Mouse (Mus musculus): ENCODE results near the gene Gpc6. TPM values are rescaled to one million over a fixed set of nuclear protein-coding genes. Genes with fewer than 3 reads are reported as not detected.

Gpc6 gene
- polyA plus RNA-seq, 1 experiment from 2014 or later, result 4.4 TPM

DNA sequence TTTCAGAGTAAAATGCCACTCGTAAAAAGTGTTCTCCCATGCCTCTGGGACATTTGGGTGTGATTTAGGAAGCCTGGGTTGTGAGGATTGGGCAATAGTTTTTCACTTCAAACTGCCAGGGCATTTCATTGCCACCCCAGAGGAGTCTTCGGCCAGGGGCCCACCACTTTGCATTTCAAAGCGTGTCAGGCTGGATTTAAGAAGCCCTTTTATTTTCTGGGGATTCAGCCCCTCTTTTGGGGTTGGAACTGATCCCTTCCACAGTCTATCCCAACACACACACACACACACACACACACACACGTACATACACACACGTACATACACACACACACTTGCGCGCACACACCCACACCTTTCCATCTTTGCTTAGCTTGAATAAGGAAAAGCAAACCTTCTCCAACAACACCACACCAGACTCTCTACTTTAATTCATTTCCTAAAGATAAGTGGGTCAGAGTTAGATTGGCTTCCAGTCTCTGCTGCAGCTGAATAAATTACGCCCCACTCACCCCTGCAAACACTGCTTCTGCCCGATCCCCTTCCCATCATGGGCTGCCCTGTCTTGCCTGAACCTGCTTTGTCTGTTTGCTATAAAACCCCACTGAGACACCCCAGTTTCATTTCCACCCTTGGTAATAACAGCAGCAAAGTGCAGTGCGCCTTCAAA lies 969.9 kb downstream of the Gpc6 start:
- Histone ChIP-seq H3K27ac (ENCODE audit: low read length) (no peak overlapping the region), H3K4me1 (ENCODE audit: control insufficient read depth, low read depth, low read length) (no peaks in the 10 kb centered on the region)
- ATAC-seq (ENCODE audit: low read depth), result no peak

DNA sequence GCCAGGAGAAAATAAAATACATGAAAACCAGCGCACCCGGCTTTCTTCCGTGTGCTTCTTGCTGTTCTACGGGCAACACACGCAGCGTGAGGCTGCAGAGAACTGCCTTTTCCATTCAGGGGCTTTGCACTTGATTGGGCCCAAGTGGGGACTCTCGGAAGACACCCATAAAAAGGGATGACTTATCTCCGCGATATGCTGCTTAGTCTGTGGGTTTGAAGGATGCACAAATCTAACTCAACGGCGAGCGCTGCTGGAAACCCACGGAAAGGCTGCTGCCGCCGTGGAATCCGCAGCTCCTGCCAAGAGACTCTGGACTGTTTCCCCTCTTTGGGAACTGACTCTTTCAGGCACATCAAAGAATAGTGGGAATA lies 970.4 kb downstream of the Gpc6 start:
- Histone ChIP-seq H3K4me2 (ENCODE audit: low read depth, low read length) (no peak overlapping the region), H3K27me3 (ENCODE audit: control insufficient read depth, insufficient read depth, low read depth, low read length) (no peaks in the 10 kb centered on the region)
- ATAC-seq (ENCODE audit: low read depth), result no peak

More for the DNA sequence above, 969.9 kb downstream of the Gpc6 start:
- no peak overlapping the region for H3K9ac ChIP-seq (ENCODE audit: low read depth, low read length)
- no peaks in the 10 kb centered on the region for H3K36me3 ChIP-seq (ENCODE audit: control insufficient read depth, insufficient read depth)
- no peak overlapping the region for H3K4me2 ChIP-seq (ENCODE audit: low read depth, low read length)
- no peak overlapping the region for H3K4me3 ChIP-seq (ENCODE audit: low read depth, low read length)
- WGBS (ENCODE audit: insufficient replicate concordance), result 75% methylated on average over 10 of the region's 10 CpGs
- H3K9me3 ChIP-seq (replicated peaks; ENCODE audit: control insufficient read depth, low read length), result no peaks in the 10 kb centered on the region
- no peaks in the 10 kb centered on the region for H3K27me3 ChIP-seq (ENCODE audit: control insufficient read depth, insufficient read depth, low read depth, low read length)

DNA sequence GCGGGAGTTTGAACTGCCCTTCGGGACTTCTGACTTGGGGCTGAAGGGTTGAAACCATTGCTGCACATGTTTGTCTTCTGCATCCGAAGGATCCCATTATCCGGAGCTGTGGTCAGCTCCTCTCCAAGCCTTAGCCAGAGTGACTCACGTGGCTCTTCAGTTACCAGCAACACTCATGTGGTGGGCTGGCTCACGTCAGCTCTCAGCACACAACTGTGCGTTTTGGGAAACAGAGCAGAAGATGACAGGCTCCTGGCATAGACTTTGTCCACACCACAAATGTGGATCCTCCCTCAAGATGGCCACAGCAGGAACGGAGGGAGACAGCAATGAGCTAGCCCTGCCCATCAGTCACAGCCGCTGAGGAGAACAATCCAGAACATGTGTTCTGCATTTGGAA lies 979.2 kb downstream of the Gpc6 start:
- 75% methylated on average over 9 of the region's 9 CpGs for WGBS (ENCODE audit: insufficient replicate concordance)

More for the DNA sequence above, 970.4 kb downstream of the Gpc6 start:
- WGBS (ENCODE audit: insufficient replicate concordance), result 78% methylated on average over 16 of the region's 16 CpGs
- Histone ChIP-seq H3K9ac (ENCODE audit: low read depth, low read length) (no peak overlapping the region), H3K36me3 (ENCODE audit: control insufficient read depth, insufficient read depth) (no peaks in the 10 kb centered on the region), H3K27ac (ENCODE audit: low read length) (no peak overlapping the region), H3K4me1 (ENCODE audit: control insufficient read depth, low read depth, low read length) (no peaks in the 10 kb centered on the region), H3K9me3 (replicated peaks; ENCODE audit: control insufficient read depth, low read length) (no peaks in the 10 kb centered on the region), H3K4me3 (ENCODE audit: low read depth, low read length) (no peak overlapping the region)

DNA sequence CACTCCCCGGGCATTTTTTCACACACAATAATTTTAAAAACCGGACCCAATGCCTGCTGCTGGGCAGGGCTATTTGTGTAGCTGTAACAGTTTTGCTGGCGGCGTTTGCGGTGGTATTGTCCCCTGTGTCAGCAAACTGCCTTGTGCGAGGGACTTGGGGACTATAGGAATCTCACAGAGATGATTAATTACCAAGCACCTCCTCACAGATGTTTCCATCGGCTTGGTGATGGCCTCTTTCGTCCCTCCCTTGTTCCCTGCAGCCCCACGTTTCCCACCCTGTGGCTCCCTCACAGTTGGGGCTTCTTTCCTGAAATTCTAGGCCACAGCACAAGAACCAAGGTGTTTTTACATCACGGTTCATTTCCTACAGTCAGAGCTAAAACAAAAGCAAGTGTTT lies 980.6 kb downstream of the Gpc6 start:
- no peak overlapping the region for H3K9ac ChIP-seq (ENCODE audit: low read depth, low read length)
- H3K36me3 ChIP-seq (ENCODE audit: control insufficient read depth, insufficient read depth), result no peaks in the 10 kb centered on the region
- no peak for ATAC-seq (ENCODE audit: low read depth)

More for the DNA sequence above, 979.2 kb downstream of the Gpc6 start:
- H3K4me2 ChIP-seq (ENCODE audit: low read depth, low read length), result no peak overlapping the region
- H3K9ac ChIP-seq (ENCODE audit: low read depth, low read length), result no peak overlapping the region
- H3K9me3 ChIP-seq (replicated peaks; ENCODE audit: control insufficient read depth, low read length), result no peaks in the 10 kb centered on the region
- H3K36me3 ChIP-seq (ENCODE audit: control insufficient read depth, insufficient read depth), result no peaks in the 10 kb centered on the region
- ATAC-seq (ENCODE audit: low read depth), result no peak
- H3K4me1 ChIP-seq (ENCODE audit: control insufficient read depth, low read depth, low read length), result no peaks in the 10 kb centered on the region
- no peak overlapping the region for H3K4me3 ChIP-seq (ENCODE audit: low read depth, low read length)
- H3K27ac ChIP-seq (ENCODE audit: low read length), result no peak overlapping the region
- H3K27me3 ChIP-seq (ENCODE audit: control insufficient read depth, insufficient read depth, low read depth, low read length), result no peaks in the 10 kb centered on the region

GRCm38 (mm10) chr14:117906361-117906760 lies 981.2 kb downstream of the Gpc6 start:
- Histone ChIP-seq H3K9me3 (replicated peaks; ENCODE audit: control insufficient read depth, low read length) (no peaks in the 10 kb centered on the region), H3K9ac (ENCODE audit: low read depth, low read length) (no peak overlapping the region), H3K27ac (ENCODE audit: low read length) (no peak overlapping the region), H3K4me3 (ENCODE audit: low read depth, low read length) (no peak overlapping the region), H3K36me3 (ENCODE audit: control insufficient read depth, insufficient read depth) (no peaks in the 10 kb centered on the region), H3K4me1 (ENCODE audit: control insufficient read depth, low read depth, low read length) (no peaks in the 10 kb centered on the region), H3K4me2 (ENCODE audit: low read depth, low read length) (no peak overlapping the region), H3K27me3 (ENCODE audit: control insufficient read depth, insufficient read depth, low read depth, low read length) (no peaks in the 10 kb centered on the region)
- WGBS (ENCODE audit: insufficient replicate concordance), result 56% methylated on average over 5 of the region's 5 CpGs
- ATAC-seq (ENCODE audit: low read depth), result no peak

More for the DNA sequence above, 980.6 kb downstream of the Gpc6 start:
- Histone ChIP-seq H3K4me1 (ENCODE audit: control insufficient read depth, low read depth, low read length) (no peaks in the 10 kb centered on the region), H3K27ac (ENCODE audit: low read length) (no peak overlapping the region), H3K9me3 (replicated peaks; ENCODE audit: control insufficient read depth, low read length) (no peaks in the 10 kb centered on the region), H3K4me3 (ENCODE audit: low read depth, low read length) (no peak overlapping the region), H3K27me3 (ENCODE audit: control insufficient read depth, insufficient read depth, low read depth, low read length) (no peaks in the 10 kb centered on the region), H3K4me2 (ENCODE audit: low read depth, low read length) (no peak overlapping the region)
- WGBS (ENCODE audit: insufficient replicate concordance), result 48% methylated on average over 10 of the region's 10 CpGs

GRCm38 (mm10) chr14:117908231-117908920 lies 983.3 kb downstream of the Gpc6 start:
- Histone ChIP-seq H3K9me3 (replicated peaks; ENCODE audit: control insufficient read depth, low read length) (no peaks in the 10 kb centered on the region), H3K27me3 (ENCODE audit: control insufficient read depth, insufficient read depth, low read depth, low read length) (no peaks in the 10 kb centered on the region), H3K4me3 (ENCODE audit: low read depth, low read length) (no peak overlapping the region), H3K9ac (ENCODE audit: low read depth, low read length) (no peak overlapping the region), H3K4me2 (ENCODE audit: low read depth, low read length) (no peak overlapping the region), H3K4me1 (ENCODE audit: control insufficient read depth, low read depth, low read length) (no peaks in the 10 kb centered on the region), H3K36me3 (ENCODE audit: control insufficient read depth, insufficient read depth) (no peaks in the 10 kb centered on the region), H3K27ac (ENCODE audit: low read length) (no peak overlapping the region)
- ATAC-seq (ENCODE audit: low read depth), result no peak
- 48% methylated on average over 8 of the region's 8 CpGs for WGBS (ENCODE audit: insufficient replicate concordance)

GRCm38 (mm10) chr14:117909046-117909445 lies 983.9 kb downstream of the Gpc6 start:
- Histone ChIP-seq H3K27me3 (ENCODE audit: control insufficient read depth, insufficient read depth, low read depth, low read length) (no peaks in the 10 kb centered on the region), H3K36me3 (ENCODE audit: control insufficient read depth, insufficient read depth) (no peaks in the 10 kb centered on the region), H3K4me2 (ENCODE audit: low read depth, low read length) (no peak overlapping the region), H3K9me3 (replicated peaks; ENCODE audit: control insufficient read depth, low read length) (no peaks in the 10 kb centered on the region), H3K9ac (ENCODE audit: low read depth, low read length) (no peak overlapping the region), H3K4me1 (ENCODE audit: control insufficient read depth, low read depth, low read length) (no peaks in the 10 kb centered on the region), H3K27ac (ENCODE audit: low read length) (no peak overlapping the region), H3K4me3 (ENCODE audit: low read depth, low read length) (no peak overlapping the region)
- WGBS (ENCODE audit: insufficient replicate concordance), result 77% methylated on average over 4 of the region's 4 CpGs
- no peak for ATAC-seq (ENCODE audit: low read depth)

- H3K9me3 ChIP-seq (replicated peaks; ENCODE audit: control insufficient read depth, low read length), result no peaks in the 10 kb centered on the region
- H3K4me2 ChIP-seq (ENCODE audit: low read depth, low read length), result no peak overlapping the region
- H3K36me3 ChIP-seq (ENCODE audit: control insufficient read depth, insufficient read depth), result no peaks in the 10 kb centered on the region
- H3K9ac ChIP-seq (ENCODE audit: low read depth, low read length), result no peak overlapping the region
- no peaks in the 10 kb centered on the region for H3K27me3 ChIP-seq (ENCODE audit: control insufficient read depth, insufficient read depth, low read depth, low read length)
- no peaks in the 10 kb centered on the region for H3K4me1 ChIP-seq (ENCODE audit: control insufficient read depth, low read depth, low read length)
- 44% methylated on average over 7 of the region's 7 CpGs for WGBS (ENCODE audit: insufficient replicate concordance)
- no peak overlapping the region for H3K4me3 ChIP-seq (ENCODE audit: low read depth, low read length)
- no peak overlapping the region for H3K27ac ChIP-seq (ENCODE audit: low read length)
- no peak for ATAC-seq (ENCODE audit: low read depth)
These were observed 985.2 kb downstream of the Gpc6 start for GRCm38 (mm10) chr14:117910323-117910722.

- WGBS (ENCODE audit: insufficient replicate concordance), result 66% methylated on average over 10 of the region's 10 CpGs
- Histone ChIP-seq H3K9me3 (replicated peaks; ENCODE audit: control insufficient read depth, low read length) (no peaks in the 10 kb centered on the region), H3K27me3 (ENCODE audit: control insufficient read depth, insufficient read depth, low read depth, low read length) (no peaks in the 10 kb centered on the region), H3K27ac (ENCODE audit: low read length) (no peak overlapping the region), H3K9ac (ENCODE audit: low read depth, low read length) (no peak overlapping the region), H3K4me3 (ENCODE audit: low read depth, low read length) (no peak overlapping the region), H3K4me2 (ENCODE audit: low read depth, low read length) (no peak overlapping the region), H3K36me3 (ENCODE audit: control insufficient read depth, insufficient read depth) (no peaks in the 10 kb centered on the region), H3K4me1 (ENCODE audit: control insufficient read depth, low read depth, low read length) (no peaks in the 10 kb centered on the region)
- ATAC-seq (ENCODE audit: low read depth), result no peak
These were observed 987.6 kb downstream of the Gpc6 start for GRCm38 (mm10) chr14:117912624-117913270.

All from liver, embryonic 16.5 days (tissue).